Mouse (Mus musculus) testis, adult 2 months (tissue): ENCODE measurements at regions not wholly inside any gene's neighbourhood (a gene's known extent, or its start where the extent isn't known, plus 50 kb on each side); places are given as distances from the start of the nearest gene placed in this dataset.

ENCODE experiments used
- CTCF ChIP-seq: fragments of 200-500 bp; IDR thresholded peaks from 2 replicates; pipeline ENCODE4 v1.5.1; 2012; ENCODE audit warnings: low read depth, mild to moderate bottlenecking, inconsistent platforms, low read length, moderate library complexity; ENCODE audit not compliant: control insufficient read depth, insufficient read depth, insufficient replicate concordance
- POLR2A ChIP-seq: fragments of 200-500 bp; IDR thresholded peaks from 2 replicates; pipeline ENCODE4 v1.6.1; 2012; ENCODE audit warnings: low read depth, mild to moderate bottlenecking, inconsistent platforms, low read length, moderate library complexity; ENCODE audit not compliant: control insufficient read depth

DNA sequence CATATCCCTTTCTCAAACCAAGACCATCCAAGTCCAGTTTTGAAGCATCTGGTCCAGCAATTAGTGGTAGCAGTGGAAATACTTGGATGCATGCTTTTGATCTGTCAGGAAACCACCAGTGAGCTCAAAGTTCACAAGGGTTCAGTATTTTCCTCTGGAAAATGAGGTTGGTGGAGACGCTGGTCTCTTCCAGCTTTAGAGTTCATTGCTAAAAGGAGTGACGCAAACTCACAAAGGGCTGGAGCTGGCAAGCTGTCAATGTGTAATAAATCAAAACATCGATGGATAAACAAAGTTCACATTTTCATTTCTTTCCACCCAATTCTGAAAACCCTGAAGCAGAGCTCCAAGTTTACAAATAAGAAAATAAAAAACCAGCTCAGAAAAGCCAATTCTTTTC lies 293.0 kb upstream of the Klhl29 start:
- TF ChIP-seq POLR2A, result no peak
- TF ChIP-seq CTCF, result no peak
